Mouse (Mus musculus) MEL (cell line): Measurements from ENCODE around the gene Prkag2. TPM values are rescaled to one million over a fixed set of nuclear protein-coding genes. Genes with fewer than 3 reads are reported as not detected.
A peak's percentile ranks its signal among the peaks of the same experiment; 100 is the strongest.

Experiments
- DNase-seq: peaks from one replicate; pipeline ENCODE4 v3.0.0; 2011; ENCODE audit warnings: low read depth, low spot score
- H3K27ac ChIP-seq: 2 replicates; pipeline ENCODE4 v1.5.1; 2012; ENCODE audit warnings: low read depth, mild to moderate bottlenecking, control low read depth, low read length, moderate library complexity; ENCODE audit not compliant: control insufficient read depth
- H3K27me3 ChIP-seq, 2 experiments: fragments of 150-350 bp in 1 of 2; sonication (generic) in 1 of 2; 2 replicates each; pipeline ENCODE4 v1.6.1; 2012; ENCODE audit warnings: low read length in 2 of 2, mild to moderate bottlenecking in 2 of 2, improper control_type of control experiment in 1 of 2, moderate library complexity in 1 of 2; ENCODE audit not compliant: insufficient read depth in 2 of 2, control insufficient read depth in 1 of 2
- H3K36me3 ChIP-seq, 2 experiments: 2 replicates each; pipeline ENCODE4 v1.6.1; 2012 to 2014; ENCODE audit warnings: low read length in 2 of 2, improper control_type of control experiment in 1 of 2, inconsistent platforms in 1 of 2, mild to moderate bottlenecking in 1 of 2; ENCODE audit not compliant: insufficient read depth in 2 of 2, control insufficient read depth in 1 of 2
- H3K4me1 ChIP-seq, 2 experiments: fragments of 150-350 bp in 1 of 2; sonication (generic) in 1 of 2; 2 replicates each; pipeline ENCODE4 v1.6.1; 2012; ENCODE audit warnings: low read length in 2 of 2, improper control_type of control experiment in 1 of 2, mild to moderate bottlenecking in 1 of 2; ENCODE audit not compliant: insufficient read depth in 2 of 2, control insufficient read depth in 1 of 2
- H3K4me3 ChIP-seq, 2 experiments: fragments of 150-350 bp in 1 of 2; sonication (generic) in 1 of 2; 2 replicates each; pipeline ENCODE4 v1.5.1; 2012; ENCODE audit warnings: low read depth in 2 of 2, low read length in 2 of 2, mild to moderate bottlenecking in 2 of 2, moderate library complexity in 2 of 2, control low read depth in 1 of 2, improper control_type of control experiment in 1 of 2; ENCODE audit not compliant: control insufficient read depth in 1 of 2, insufficient read depth in 1 of 2
- H3K79me2 ChIP-seq: 2 replicates; pipeline ENCODE4 v1.6.1; 2012; ENCODE audit warnings: mild to moderate bottlenecking, low read length, moderate library complexity; ENCODE audit not compliant: control insufficient read depth, poor library complexity, insufficient read depth
- H3K9ac ChIP-seq: 2 replicates; pipeline ENCODE4 v1.6.1; 2012; ENCODE audit warnings: low read depth, mild to moderate bottlenecking, control low read depth, low read length, moderate library complexity; ENCODE audit not compliant: control insufficient read depth, poor library complexity, severe bottlenecking
- H3K9me3 ChIP-seq: fragments of 150-350 bp; sonication (generic); replicated peaks from 2 replicates; pipeline ENCODE4 v1.6.1; 2012; ENCODE audit warnings: mild to moderate bottlenecking, low read length, improper control_type of control experiment, moderate library complexity; ENCODE audit not compliant: insufficient read depth
- BHLHE40 ChIP-seq: IDR thresholded peaks from 2 replicates; pipeline ENCODE4 v1.6.1; 2012; ENCODE audit warnings: low read depth, mild to moderate bottlenecking, inconsistent platforms, low read length, improper control_type of control experiment, borderline replicate concordance
- CHD2 ChIP-seq: IDR thresholded peaks from 2 replicates; pipeline ENCODE4 v1.6.1; 2011; ENCODE audit warnings: low read length, improper control_type of control experiment
- CTCF ChIP-seq, 3 experiments: IDR thresholded peaks in 2 of 3; conservative IDR thresholded peaks in 1 of 3; 2 replicates each; pipeline ENCODE4 v1.5.1; 2011 to 2012; ENCODE audit warnings: low read length in 3 of 3, low read depth in 2 of 3, mild to moderate bottlenecking in 2 of 3, improper control_type of control experiment in 1 of 3, inconsistent platforms in 1 of 3, mixed read lengths in 1 of 3, moderate library complexity in 1 of 3; ENCODE audit not compliant: control insufficient read depth in 1 of 3, insufficient read depth in 1 of 3, poor library complexity in 1 of 3, severe bottlenecking in 1 of 3
- ELF1 ChIP-seq: IDR thresholded peaks from 2 replicates; pipeline ENCODE4 v1.6.1; 2014; ENCODE audit warnings: low read depth, mild to moderate bottlenecking, inconsistent platforms, low read length, improper control_type of control experiment, moderate library complexity
- EP300 ChIP-seq, 2 experiments: IDR thresholded peaks; 2 replicates each; pipeline ENCODE4 v1.6.1; 2011; ENCODE audit warnings: improper control_type of control experiment in 2 of 2, low read length in 2 of 2, low read depth in 1 of 2, mild to moderate bottlenecking in 1 of 2
- ETS1 ChIP-seq: IDR thresholded peaks from 2 replicates; pipeline ENCODE4 v1.6.1; 2012; ENCODE audit warnings: low read depth, mild to moderate bottlenecking, inconsistent platforms, low read length, improper control_type of control experiment, moderate library complexity
- GABPA ChIP-seq: IDR thresholded peaks from 2 replicates; pipeline ENCODE4 v1.6.1; 2012; ENCODE audit warnings: low read depth, mild to moderate bottlenecking, inconsistent platforms, low read length, improper control_type of control experiment, moderate library complexity
- GATA1 ChIP-seq: IDR thresholded peaks from 2 replicates; pipeline ENCODE4 v1.6.1; 2011; ENCODE audit warnings: low read depth, low read length, improper control_type of control experiment
- HCFC1 ChIP-seq: IDR thresholded peaks from 2 replicates; pipeline ENCODE4 v1.6.1; 2012; ENCODE audit warnings: low read depth, mild to moderate bottlenecking, inconsistent platforms, low read length, improper control_type of control experiment, moderate library complexity
- JUND ChIP-seq: IDR thresholded peaks from 2 replicates; pipeline ENCODE4 v1.6.1; 2011; ENCODE audit warnings: low read depth, mild to moderate bottlenecking, improper control_type of control experiment, low read length
- KAT2A ChIP-seq: conservative IDR thresholded peaks from 2 replicates; pipeline ENCODE4 v1.6.1; 2012; ENCODE audit warnings: low read depth, low read length, improper control_type of control experiment, inconsistent platforms
- MAFK ChIP-seq: IDR thresholded peaks from 2 replicates; pipeline ENCODE4 v1.6.1; 2011; ENCODE audit warnings: low read depth, mild to moderate bottlenecking, low read length, improper control_type of control experiment, borderline replicate concordance
- MAX ChIP-seq: IDR thresholded peaks from 2 replicates; pipeline ENCODE4 v1.6.1; 2011; ENCODE audit warnings: low read length, improper control_type of control experiment
- MAZ ChIP-seq: IDR thresholded peaks from 2 replicates; pipeline ENCODE4 v1.6.1; 2012; ENCODE audit warnings: low read depth, mild to moderate bottlenecking, inconsistent platforms, low read length, improper control_type of control experiment
- MXI1 ChIP-seq: IDR thresholded peaks from 2 replicates; pipeline ENCODE4 v1.6.1; 2011; ENCODE audit warnings: mild to moderate bottlenecking, low read depth, low read length, improper control_type of control experiment
- MYB ChIP-seq: IDR thresholded peaks from 2 replicates; pipeline ENCODE4 v1.6.1; 2011; ENCODE audit warnings: mild to moderate bottlenecking, low read depth, low read length, improper control_type of control experiment
- RCOR1 ChIP-seq: IDR thresholded peaks from 2 replicates; pipeline ENCODE4 v1.6.1; 2012; ENCODE audit warnings: low read depth, mild to moderate bottlenecking, inconsistent platforms, low read length, improper control_type of control experiment
- SMC3 ChIP-seq: IDR thresholded peaks from 2 replicates; pipeline ENCODE4 v1.6.1; 2011; ENCODE audit warnings: low read depth, low read length, improper control_type of control experiment
- TBP ChIP-seq: IDR thresholded peaks from 2 replicates; pipeline ENCODE4 v1.8.0; 2011; ENCODE audit warnings: low read depth, low read length, improper control_type of control experiment
- ZKSCAN1 ChIP-seq: IDR thresholded peaks from 2 replicates; pipeline ENCODE4 v1.6.1; 2012; ENCODE audit warnings: low read depth, mild to moderate bottlenecking, inconsistent platforms, low read length, improper control_type of control experiment, moderate library complexity
- polyA plus RNA-seq, 2 experiments: library from polyadenylated mRNA; stranded (reverse) in 1 of 2; unstranded in 1 of 2; fragments of >175 nt in 1 of 2; fragments of >200 nt in 1 of 2; gene quantifications; 2 replicates each; pipeline versions ENCODE4 v1.2.1 to v1.2.4; 2012; ENCODE audit warnings: low replicate concordance in 2 of 2, low read depth in 1 of 2; ENCODE audit not compliant: insufficient read length in 2 of 2, insufficient read depth in 1 of 2, missing spikeins in 1 of 2
- total RNA-seq: library from RNA; depleted of rRNA; stranded (reverse); fragments of 300-350 nt; gene quantifications from 2 replicates; pipeline ENCODE4 v1.2.3, GENCODE M21; 2012

Prkag2 gene
- total and polyA plus RNA-seq, 3 experiments: 8.0 to 27.9 TPM; not detected in 1

DNA sequence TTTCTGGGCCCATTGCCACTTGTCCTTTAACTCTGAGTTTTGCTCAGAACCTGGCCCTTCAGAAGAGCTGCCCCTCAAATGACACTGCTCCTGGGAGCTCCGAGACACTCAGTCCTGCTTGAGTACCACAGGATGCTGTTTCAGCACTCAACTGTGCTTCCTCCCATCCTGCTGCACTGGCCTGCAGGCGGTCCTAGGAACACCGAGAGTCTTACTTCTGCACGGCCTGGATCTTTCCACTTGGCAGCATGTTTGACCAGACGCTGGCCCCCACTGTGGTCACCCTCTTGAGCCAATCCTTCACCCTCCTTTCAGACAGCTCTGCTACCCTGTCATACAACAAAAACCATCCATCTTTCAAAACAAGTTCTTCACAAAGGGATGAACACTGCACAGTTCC lies 110.0 kb downstream of the Prkag2 start:
- H3K9ac ChIP-seq: no peak overlapping the region
- no peak overlapping the region for H3K27ac ChIP-seq
- H3K4me1 ChIP-seq: peaks cover 8 to 24% of the 10 kb centered on the region in 2 experiments
- no peaks in the 10 kb centered on the region for H3K79me2 ChIP-seq
- TF ChIP-seq CTCF (IDR thresholded peaks at IDR 0.05 in 2 of 3, conservative IDR thresholded peaks at IDR 0.05 in 1 of 3; ENCODE audit: control insufficient read depth in 1 of 3, insufficient read depth in 1 of 3, low read depth in 2 of 3, low read length in 3 of 3, poor library complexity in 1 of 3, severe bottlenecking in 1 of 3) (no peak), TBP (no peak), CHD2 (no peak), GABPA (no peak), ELF1 (no peak), JUND (no peak), MXI1 (no peak), ZKSCAN1 (no peak), BHLHE40 (no peak), MAZ (no peak), EP300 (IDR thresholded peaks at IDR 0.05; ENCODE audit: low read depth in 1 of 2, low read length in 2 of 2) (no peak), SMC3 (no peak), HCFC1 (no peak)
- TF ChIP-seq, all 39 proteins: peak for 0
- Histone ChIP-seq H3K4me3 (no peak overlapping the region), H3K36me3 (peaks cover 0 to 14% of the 10 kb centered on the region in 2 experiments; a peak in 2 of 4 replicates), H3K27me3 (no peaks in the 10 kb centered on the region), H3K9me3 (no peaks in the 10 kb centered on the region)
- DNase-seq: no peak

DNA sequence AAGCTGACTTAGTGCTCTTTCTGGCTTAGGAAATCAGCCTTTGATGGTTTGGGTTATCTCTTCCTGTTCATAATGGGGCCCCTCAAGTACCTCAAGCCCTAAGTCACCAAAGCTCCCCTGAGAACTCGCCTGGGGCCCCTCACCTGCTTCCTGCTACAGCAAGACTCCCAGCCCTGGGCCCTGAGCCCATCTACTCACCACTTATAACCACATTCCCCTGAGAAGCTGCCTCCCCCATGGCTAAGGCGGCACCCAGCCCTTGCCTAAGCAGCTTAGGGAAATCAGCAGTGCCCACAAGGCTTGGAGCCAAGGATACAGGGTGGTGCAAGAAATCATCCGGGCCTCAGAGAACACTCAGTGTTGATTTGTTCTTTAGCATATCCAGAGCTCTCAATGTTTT lies 110.8 kb downstream of the Prkag2 start:
- Histone ChIP-seq H3K4me1 (peaks cover 8 to 24% of the 10 kb centered on the region in 2 experiments), H3K9ac (no peak overlapping the region), H3K36me3 (peaks cover 0 to 14% of the 10 kb centered on the region in 2 experiments; a peak in 2 of 4 replicates), H3K27me3 (no peaks in the 10 kb centered on the region), H3K79me2 (no peaks in the 10 kb centered on the region), H3K9me3 (no peaks in the 10 kb centered on the region), H3K4me3 (no peak overlapping the region), H3K27ac (no peak overlapping the region; the same call in 1 of the 2 replicates)
- TF ChIP-seq MAX: no peak
- no peak for TF ChIP-seq KAT2A
- 0 out of 2 replicates have a peak, but pooled peaks have one; percentile 29 for TF ChIP-seq GATA1
- TF ChIP-seq ELF1: 0 out of 2 replicates have a peak, but pooled peaks have one; percentile 6
- no peak for TF ChIP-seq CTCF (IDR thresholded peaks at IDR 0.05 in 2 of 3, conservative IDR thresholded peaks at IDR 0.05 in 1 of 3; ENCODE audit: control insufficient read depth in 1 of 3, insufficient read depth in 1 of 3, low read depth in 2 of 3, low read length in 3 of 3, poor library complexity in 1 of 3, severe bottlenecking in 1 of 3)
- TF ChIP-seq MAFK: no peak
- TF ChIP-seq BHLHE40: no peak
- peak; percentile 55 to 59 for TF ChIP-seq EP300 (IDR thresholded peaks at IDR 0.05; ENCODE audit: low read depth in 1 of 2, low read length in 2 of 2)
- peak; percentile 53 for TF ChIP-seq ETS1
- TF ChIP-seq MYB: no peak
- no peak for TF ChIP-seq SMC3
- TF ChIP-seq RCOR1: 0 out of 2 replicates have a peak, but pooled peaks have one; percentile 26
- peak; percentile 53 for DNase-seq
